Mouse (Mus musculus): ENCODE measurements around the gene Eml2. TPM values are rescaled to one million over a fixed set of nuclear protein-coding genes. Genes with fewer than 3 reads are reported as not detected.

Eml2 gene
- polyA plus RNA-seq, 1 experiment = 56.3 TPM

DNA sequence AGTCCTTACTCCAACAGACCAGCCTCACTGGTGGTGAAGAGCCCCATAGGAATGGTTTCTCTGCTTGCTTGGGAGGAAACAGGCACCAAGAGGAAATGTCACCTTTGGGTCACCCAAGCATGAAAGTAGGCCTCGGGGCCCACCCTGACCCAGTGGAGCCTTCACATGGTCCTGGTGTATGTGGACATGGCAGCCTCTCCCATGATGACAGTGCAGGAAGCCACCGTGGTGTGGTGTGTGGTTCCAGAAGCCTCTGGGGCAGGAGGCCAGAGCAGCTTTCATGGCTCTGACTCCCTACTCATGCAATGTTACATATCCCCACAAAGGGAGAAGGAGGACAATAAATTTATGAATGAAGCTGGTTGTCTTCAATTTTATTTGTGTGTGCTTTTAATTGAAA lies 71.3 kb downstream of the Eml2 start:
- TF ChIP-seq GATA1 (IDR thresholded peaks at IDR 0.05; ENCODE audit: borderline replicate concordance, low read length) = no peak
- no peak for TF ChIP-seq FLI1 (IDR thresholded peaks at IDR 0.05; ENCODE audit: low read length)
- Histone ChIP-seq H3K36me3 (replicated peaks; ENCODE audit: low read length) (peaks cover 68% of the 10 kb centered on the region), H3K4me3 (replicated peaks) (peak overlapping the region; percentile 70), H3K9me3 (no peaks in the 10 kb centered on the region), H3K4me1 (peaks cover 76% of the 10 kb centered on the region), H3K27me3 (replicated peaks) (no peaks in the 10 kb centered on the region)

- H3K36me3 ChIP-seq (replicated peaks; ENCODE audit: low read length) = peaks cover 72% of the 10 kb centered on the region
- no peak for TF ChIP-seq FLI1 (IDR thresholded peaks at IDR 0.05; ENCODE audit: low read length)
- TF ChIP-seq GATA1 (IDR thresholded peaks at IDR 0.05; ENCODE audit: borderline replicate concordance, low read length) = no peak
- peaks cover 58% of the 10 kb centered on the region for H3K4me1 ChIP-seq
- H3K27me3 ChIP-seq (replicated peaks) = no peaks in the 10 kb centered on the region
- H3K9me3 ChIP-seq = no peaks in the 10 kb centered on the region
- H3K4me3 ChIP-seq (replicated peaks) = no peak overlapping the region
Observed at GRCm38 (mm10) chr7:19252078-19252477, 75.9 kb downstream of the Eml2 start.

GRCm38 (mm10) chr7:19253437-19253836 lies 77.2 kb downstream of the Eml2 start:
- TF ChIP-seq FLI1 (IDR thresholded peaks at IDR 0.05; ENCODE audit: low read length) (no peak), GATA1 (IDR thresholded peaks at IDR 0.05; ENCODE audit: borderline replicate concordance, low read length) (no peak)
- no peaks in the 10 kb centered on the region for H3K9me3 ChIP-seq
- no peak overlapping the region for H3K4me3 ChIP-seq (replicated peaks)
- peaks cover 80% of the 10 kb centered on the region for H3K36me3 ChIP-seq (replicated peaks; ENCODE audit: low read length)
- H3K27me3 ChIP-seq (replicated peaks) = no peaks in the 10 kb centered on the region
- peaks cover 61% of the 10 kb centered on the region for H3K4me1 ChIP-seq

GRCm38 (mm10) chr7:19255395-19255794 lies 79.2 kb downstream of the Eml2 start:
- peaks cover 91% of the 10 kb centered on the region for H3K36me3 ChIP-seq (replicated peaks; ENCODE audit: low read length)
- H3K9me3 ChIP-seq = no peaks in the 10 kb centered on the region
- H3K4me1 ChIP-seq = peaks cover 53% of the 10 kb centered on the region
- no peak overlapping the region for H3K4me3 ChIP-seq (replicated peaks)
- TF ChIP-seq GATA1 (IDR thresholded peaks at IDR 0.05; ENCODE audit: borderline replicate concordance, low read length) = no peak
- no peak for TF ChIP-seq FLI1 (IDR thresholded peaks at IDR 0.05; ENCODE audit: low read length)
- no peaks in the 10 kb centered on the region for H3K27me3 ChIP-seq (replicated peaks)

Other genes starting within 250 kb of the Eml2 start
- not detected in 2 replicates for gene Nanos2, start 189.0 kb upstream of the Eml2 start, polyA plus RNA-seq (2012; ENCODE audit: insufficient read depth, low replicate concordance)
- gene Mypop, start 185.2 kb upstream of the Eml2 start, polyA plus RNA-seq (2012; ENCODE audit: insufficient read depth, low replicate concordance) = 2.5 and 6.7 TPM in 2 replicates
- 53.2 and 120 TPM in 2 replicates for gene Irf2bp1, start 172.4 kb upstream of the Eml2 start, polyA plus RNA-seq (2012; ENCODE audit: insufficient read depth, low replicate concordance)
- not detected in 2 replicates for gene Foxa3, start 152.9 kb upstream of the Eml2 start, polyA plus RNA-seq (2012; ENCODE audit: insufficient read depth, low replicate concordance)
- 176 and 205 TPM in 2 replicates for gene Sympk, start 152.0 kb upstream of the Eml2 start, polyA plus RNA-seq (2012; ENCODE audit: insufficient read depth, low replicate concordance)
- not detected in 2 replicates for gene Rsph6a, start 121.7 kb upstream of the Eml2 start, polyA plus RNA-seq (2012; ENCODE audit: insufficient read depth, low replicate concordance)
- gene Dmwd, start 100.2 kb upstream of the Eml2 start, polyA plus RNA-seq (2012; ENCODE audit: insufficient read depth, low replicate concordance) = 13.4 and 30.3 TPM in 2 replicates
- 7.7 and 25.2 TPM in 2 replicates for gene Dmpk, start 92.6 kb upstream of the Eml2 start, polyA plus RNA-seq (2012; ENCODE audit: insufficient read depth, low replicate concordance)
- gene Six5, start 81.8 kb upstream of the Eml2 start, polyA plus RNA-seq (2012; ENCODE audit: insufficient read depth, low replicate concordance) = 11.5 and 23.2 TPM in 2 replicates
- not detected in 2 replicates for gene Gm4969, start 58.1 kb upstream of the Eml2 start, polyA plus RNA-seq (2012; ENCODE audit: insufficient read depth, low replicate concordance)
- gene Fbxo46, start 56.6 kb upstream of the Eml2 start, polyA plus RNA-seq (2012; ENCODE audit: insufficient read depth, low replicate concordance) = 28.9 and 35.0 TPM in 2 replicates
- gene Qpctl, start 27.1 kb upstream of the Eml2 start, polyA plus RNA-seq (2012; ENCODE audit: insufficient read depth, low replicate concordance) = 5.0 and 11.8 TPM in 2 replicates
- gene Snrpd2, start 26.7 kb upstream of the Eml2 start, polyA plus RNA-seq (2012; ENCODE audit: insufficient read depth, low replicate concordance) = 50.5 and 69.4 TPM in 2 replicates
- 1.2 TPM in 2 replicates for gene Gipr, start 10.3 kb upstream of the Eml2 start, polyA plus RNA-seq (2012; ENCODE audit: insufficient read depth, low replicate concordance)
- gene Gpr4, start 36.1 kb downstream of the Eml2 start, polyA plus RNA-seq (2012; ENCODE audit: insufficient read depth, low replicate concordance) = 0.03 TPM in 1 of 2 replicates, not detected in the other
- gene Opa3, start 51.9 kb downstream of the Eml2 start, polyA plus RNA-seq (2012; ENCODE audit: insufficient read depth, low replicate concordance) = 7.3 and 11.6 TPM in 2 replicates
- 828 and 2,423 TPM in 2 replicates for gene Vasp, start 95.4 kb downstream of the Eml2 start, polyA plus RNA-seq (2012; ENCODE audit: insufficient read depth, low replicate concordance)
- gene Ppm1n, start 103.6 kb downstream of the Eml2 start, polyA plus RNA-seq (2012; ENCODE audit: insufficient read depth, low replicate concordance) = not detected in 2 replicates
- 6.1 and 8.4 TPM in 2 replicates for gene Rtn2, start 106.2 kb downstream of the Eml2 start, polyA plus RNA-seq (2012; ENCODE audit: insufficient read depth, low replicate concordance)
- 12.9 and 33.1 TPM in 2 replicates for gene Fosb, start 133.6 kb downstream of the Eml2 start, polyA plus RNA-seq (2012; ENCODE audit: insufficient read depth, low replicate concordance)
- gene Ercc1, start 168.4 kb downstream of the Eml2 start, polyA plus RNA-seq (2012; ENCODE audit: insufficient read depth, low replicate concordance) = 36.5 and 52.2 TPM in 2 replicates
- 13.3 and 50.4 TPM in 2 replicates for gene Cd3eap, start 183.1 kb downstream of the Eml2 start, polyA plus RNA-seq (2012; ENCODE audit: insufficient read depth, low replicate concordance)
- gene Ppp1r13l, start 183.3 kb downstream of the Eml2 start, polyA plus RNA-seq (2012; ENCODE audit: insufficient read depth, low replicate concordance) = 21.5 and 54.3 TPM in 2 replicates
- gene Ercc2, start 205.6 kb downstream of the Eml2 start, polyA plus RNA-seq (2012; ENCODE audit: insufficient read depth, low replicate concordance) = 24.2 and 30.8 TPM in 2 replicates
- gene Klc3, start 227.7 kb downstream of the Eml2 start, polyA plus RNA-seq (2012; ENCODE audit: insufficient read depth, low replicate concordance) = 1.3 TPM in 1 of 2 replicates, not detected in the other
- gene Ckm, start 228.4 kb downstream of the Eml2 start, polyA plus RNA-seq (2012; ENCODE audit: insufficient read depth, low replicate concordance) = 0.96 TPM in 1 of 2 replicates, not detected in the other

All from megakaryocyte, embryonic 14.5 days (primary cell).